Mouse (Mus musculus) cerebellum, adult 11 months (tissue): ENCODE results near the gene Rarg.

Source experiments
- DNase-seq: peaks from one replicate; pipeline ENCODE4 v3.0.0; 2022

Gene Rarg

DNA sequence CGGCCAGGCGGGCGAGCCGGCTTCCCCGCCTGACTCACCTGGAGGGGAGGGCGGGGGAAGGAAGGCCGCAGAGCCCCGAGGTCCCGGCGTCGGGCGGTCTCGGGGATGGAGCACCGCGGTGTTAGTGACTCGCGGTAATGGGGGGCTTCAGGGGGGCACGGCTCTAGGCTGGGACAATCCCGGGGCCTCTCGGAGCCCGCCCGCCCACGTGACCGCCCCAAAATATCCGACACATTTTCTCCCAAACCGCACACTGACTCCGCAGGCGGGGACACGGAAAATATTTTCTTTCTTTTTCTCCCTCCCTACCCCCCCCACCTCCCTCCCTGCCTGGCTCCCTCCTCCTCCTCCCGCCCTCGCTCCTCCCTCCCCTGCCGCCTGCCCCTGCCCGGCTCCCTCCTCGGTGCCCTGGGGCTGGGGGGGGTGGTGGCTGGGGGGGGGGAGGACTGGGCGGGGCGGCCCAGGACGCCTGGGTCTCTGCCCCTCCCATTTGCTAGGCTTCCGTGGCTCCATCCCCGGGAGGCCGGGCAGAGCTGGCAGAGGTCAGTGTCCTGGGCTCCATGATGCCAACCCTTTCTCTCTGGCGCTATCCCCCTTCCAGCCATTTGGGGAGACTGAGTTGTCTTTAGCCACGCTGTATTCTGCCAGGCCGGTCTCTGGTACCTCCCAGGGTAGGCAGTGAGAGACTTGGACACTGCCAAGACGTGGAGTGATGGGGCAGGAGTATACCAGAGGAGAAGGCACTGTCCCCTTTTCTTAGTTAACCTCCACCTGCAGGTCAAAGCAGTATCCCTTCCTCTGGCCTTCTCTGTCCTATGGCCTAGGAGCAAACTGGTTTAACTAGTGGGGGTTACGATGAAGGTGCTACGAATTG, at the start of gene Rarg:
Gene Rarg, minus strand, starts transcription at position 316 of the 874 bp plus-strand sequence.
- DNase-seq, result peak; percentile 65

GRCm38 (mm10) chr15:102302542-102302941, 45.2 kb upstream of the Rarg start:
- DNase-seq, result no peak

DNA sequence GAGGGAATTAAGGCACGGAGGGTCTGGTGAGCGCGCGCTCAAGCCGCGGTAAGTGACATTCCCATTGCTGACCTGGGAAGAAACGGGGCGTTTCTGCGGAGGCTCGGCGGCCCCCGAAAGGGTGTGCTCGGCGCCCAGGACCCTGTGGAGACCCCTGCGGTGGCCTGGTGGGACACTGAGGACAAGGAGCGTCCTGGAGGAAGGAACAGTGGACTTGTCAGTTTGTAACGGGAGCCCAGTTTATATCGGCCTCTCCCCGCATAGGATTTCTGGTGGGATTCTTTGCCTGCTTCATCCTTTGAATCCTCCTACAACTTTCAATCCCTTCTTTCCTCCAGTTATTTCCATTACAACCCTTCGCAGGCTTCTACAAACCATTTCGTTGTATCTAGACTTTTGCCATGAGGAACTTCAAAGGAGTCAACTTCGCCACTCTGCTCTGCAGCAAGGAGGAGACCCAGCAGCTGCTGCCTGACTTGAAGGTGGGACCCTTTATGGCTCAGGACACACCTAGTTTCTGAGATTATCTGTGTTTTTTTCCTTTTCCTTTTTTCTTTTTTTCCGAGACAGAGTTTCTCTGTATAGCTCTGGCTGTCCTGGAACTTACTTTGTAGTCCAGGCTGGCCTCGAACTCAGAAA, 39.2 kb upstream of the Rarg start:
- DNase-seq, result no peak

- peak; percentile 86 for DNase-seq
These were observed 38.5 kb upstream of the Rarg start, which contains the start of gene Espl1 for GRCm38 (mm10) chr15:102295633-102296367. Gene Espl1, plus strand, starts transcription at chr15:102296266.

- no peak for DNase-seq
These were observed 30.1 kb upstream of the Rarg start for GRCm38 (mm10) chr15:102287395-102287794.

- no peak for DNase-seq
These were observed 26.3 kb upstream of the Rarg start for GRCm38 (mm10) chr15:102283648-102284047.

- no peak for DNase-seq
These were observed 25.4 kb upstream of the Rarg start for GRCm38 (mm10) chr15:102282463-102283292.

DNA sequence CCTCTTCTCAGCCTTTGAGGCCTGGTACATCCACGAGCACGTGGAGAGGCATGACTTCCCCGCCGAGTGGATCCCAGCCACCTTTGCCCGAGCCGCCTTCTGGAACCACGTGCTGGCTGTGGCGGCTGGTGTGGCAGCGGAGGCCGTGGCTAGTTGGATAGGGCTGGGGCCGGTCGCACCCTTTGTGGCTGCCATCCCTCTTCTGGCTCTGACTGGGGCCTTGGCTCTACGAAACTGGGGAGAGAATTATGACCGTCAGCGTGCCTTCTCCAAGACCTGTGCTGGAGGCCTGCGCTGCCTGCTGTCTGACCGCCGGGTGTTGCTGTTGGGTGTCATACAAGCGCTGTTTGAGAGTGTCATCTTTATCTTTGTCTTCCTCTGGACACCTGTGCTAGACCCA, 23.3 kb upstream of the Rarg start:
- DNase-seq, result no peak

DNA sequence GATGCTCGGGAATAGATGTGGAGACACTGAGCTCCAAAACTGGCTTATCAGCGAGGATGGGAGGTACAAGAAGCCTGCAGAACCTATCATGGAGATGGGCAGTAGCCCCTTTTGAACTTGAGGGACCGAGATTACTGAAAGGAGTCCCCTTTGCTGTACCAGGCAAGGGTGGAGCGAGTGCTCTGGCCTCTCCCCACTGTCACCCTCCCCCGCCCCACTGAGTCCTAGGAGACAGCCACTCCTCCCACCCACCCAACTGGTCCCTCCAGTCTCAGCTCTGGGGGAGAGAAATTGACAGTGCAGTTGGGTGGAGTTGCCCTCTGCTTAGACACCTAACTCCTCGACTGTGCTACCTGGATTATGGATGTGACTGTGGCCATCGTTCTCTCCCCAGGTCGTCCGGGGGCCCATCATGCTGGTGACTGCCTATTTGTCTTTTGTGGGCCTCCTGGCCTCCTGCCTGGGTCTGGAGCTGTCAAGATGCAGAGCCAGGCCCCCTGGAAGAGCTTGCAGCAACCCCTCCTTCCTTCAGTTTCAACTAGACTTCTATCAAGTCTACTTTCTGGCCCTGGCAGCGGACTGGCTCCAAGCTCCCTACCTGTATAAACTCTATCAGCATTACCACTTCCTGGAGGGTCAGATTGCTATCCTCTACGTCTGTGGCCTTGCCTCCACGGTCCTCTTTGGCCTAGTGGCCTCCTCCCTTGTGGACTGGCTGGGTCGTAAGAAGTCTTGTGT, 22.6 kb upstream of the Rarg start:
- DNase-seq, result peak; percentile 31

DNA sequence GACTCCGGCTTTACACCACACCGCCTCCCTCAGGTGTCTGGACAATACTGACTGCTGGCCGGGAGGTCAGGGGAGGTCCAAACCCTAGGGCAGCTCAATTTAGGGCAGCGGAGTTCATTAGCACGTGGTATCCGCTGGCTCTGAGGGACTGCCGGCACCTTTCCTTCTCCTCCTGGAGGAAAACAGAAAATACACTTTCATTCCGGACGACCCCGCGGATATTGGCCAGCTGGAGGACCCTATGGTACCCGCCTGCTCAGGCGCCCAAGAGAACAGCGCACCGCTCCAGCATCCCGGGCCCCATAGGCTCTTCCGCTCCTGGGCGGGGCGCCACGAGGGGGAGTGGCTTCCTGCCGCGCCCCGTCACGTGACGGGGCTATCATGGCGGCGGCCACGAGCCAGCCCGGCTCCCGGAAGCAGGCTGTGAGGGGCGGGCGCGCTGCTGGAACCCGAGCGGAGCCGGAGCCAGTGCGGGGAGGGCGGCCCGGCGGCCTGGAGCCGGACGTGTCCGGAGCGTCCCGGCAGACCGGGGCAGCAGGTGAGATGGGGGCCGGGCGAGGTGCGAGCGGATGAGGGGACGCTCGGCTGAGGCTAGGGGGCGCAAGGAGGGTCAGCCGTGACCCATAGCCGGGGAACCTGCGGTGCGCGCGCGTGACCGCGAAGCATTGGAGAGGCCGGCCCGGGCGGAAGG, 21.9 kb upstream of the Rarg start, which contains the start of gene Mfsd5:
Gene Mfsd5, plus strand, starts transcription at position 363 of the 691 bp plus-strand sequence.
- DNase-seq, result peak; percentile 88

DNA sequence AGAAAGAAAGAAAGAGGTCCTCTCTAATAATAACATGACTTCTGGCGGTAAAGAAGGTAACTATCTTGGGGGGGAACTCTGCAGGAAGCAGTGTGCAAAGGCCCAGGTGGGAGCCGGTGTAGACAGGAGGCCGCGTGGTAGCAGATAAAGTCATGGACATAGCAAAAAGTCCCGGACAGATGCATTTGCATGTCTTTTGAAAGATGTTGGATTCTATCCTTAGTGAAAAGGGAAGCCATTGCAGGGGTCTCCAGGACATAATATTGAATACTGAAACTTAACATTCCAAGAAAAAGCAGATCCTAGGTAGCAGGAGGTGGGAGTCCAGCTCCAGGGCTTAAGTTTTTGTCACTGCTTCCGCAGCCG, 21.4 kb upstream of the Rarg start:
- DNase-seq, result no peak

DNA sequence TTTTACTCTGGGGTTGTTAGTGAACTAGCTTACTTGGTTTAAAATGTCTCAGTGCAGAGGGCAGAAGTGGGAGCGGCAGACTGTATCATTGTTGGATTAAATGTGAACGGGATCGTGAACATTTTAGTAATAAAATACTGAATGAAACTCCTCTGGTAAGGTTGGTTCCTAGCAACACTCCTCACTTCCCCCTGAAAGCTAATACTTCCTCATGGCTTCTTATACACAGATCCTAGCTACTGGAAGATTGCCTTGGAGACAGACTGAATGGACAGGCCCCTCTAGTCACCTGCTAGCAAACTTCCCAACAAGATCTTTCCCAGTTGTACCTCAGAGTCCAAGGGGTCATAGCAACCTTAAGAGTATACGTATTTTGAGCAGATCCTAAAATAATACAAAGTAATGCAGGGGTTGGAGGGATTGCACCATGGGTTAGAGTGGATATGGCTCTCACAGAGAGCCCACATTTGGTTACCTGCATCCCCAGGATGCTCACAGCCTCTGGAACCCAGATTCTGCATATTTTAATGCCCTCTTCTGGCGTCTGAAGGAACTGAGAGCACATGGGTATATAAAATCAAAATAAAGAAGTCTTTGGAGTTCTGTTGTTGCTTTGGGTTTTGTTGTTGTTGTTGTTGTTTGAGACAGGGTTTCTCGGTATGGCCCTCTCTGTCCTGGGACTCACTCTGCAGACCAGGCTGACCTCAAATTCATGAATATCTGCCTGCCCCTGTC, 16.8 kb upstream of the Rarg start:
- DNase-seq, result no peak

- no peak for DNase-seq
These were observed 14.1 kb upstream of the Rarg start for GRCm38 (mm10) chr15:102271441-102271840.

- DNase-seq, result no peak
These were observed 13.1 kb upstream of the Rarg start, which contains the start of gene Gm9918 for GRCm38 (mm10) chr15:102270274-102270960. Gene Gm9918, plus strand, starts transcription at chr15:102270563.

- DNase-seq, result no peak
These were observed 8.2 kb upstream of the Rarg start for GRCm38 (mm10) chr15:102265548-102265947.

GRCm38 (mm10) chr15:102263037-102263436, 5.7 kb upstream of the Rarg start:
- no peak for DNase-seq

DNA sequence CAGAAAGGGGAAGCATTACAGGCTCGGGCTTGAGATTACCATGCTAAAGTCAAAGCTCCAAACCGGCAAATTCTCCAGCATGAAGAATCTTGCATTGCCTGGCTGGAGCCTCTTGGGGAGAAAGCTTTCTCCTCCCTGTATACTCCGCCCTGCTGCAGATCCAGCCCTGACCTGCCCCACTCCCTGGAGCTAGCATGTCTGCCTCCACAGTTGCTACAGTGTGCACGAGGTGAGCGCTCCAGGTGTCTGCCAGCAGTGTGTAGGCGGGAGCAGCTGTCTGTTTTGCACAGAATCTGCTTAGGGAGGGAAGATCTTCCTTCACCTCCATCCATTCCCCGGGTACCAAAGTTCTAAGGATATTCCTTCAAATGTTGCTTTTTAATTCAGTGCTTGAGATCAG, 5.3 kb upstream of the Rarg start:
- no peak for DNase-seq

DNA sequence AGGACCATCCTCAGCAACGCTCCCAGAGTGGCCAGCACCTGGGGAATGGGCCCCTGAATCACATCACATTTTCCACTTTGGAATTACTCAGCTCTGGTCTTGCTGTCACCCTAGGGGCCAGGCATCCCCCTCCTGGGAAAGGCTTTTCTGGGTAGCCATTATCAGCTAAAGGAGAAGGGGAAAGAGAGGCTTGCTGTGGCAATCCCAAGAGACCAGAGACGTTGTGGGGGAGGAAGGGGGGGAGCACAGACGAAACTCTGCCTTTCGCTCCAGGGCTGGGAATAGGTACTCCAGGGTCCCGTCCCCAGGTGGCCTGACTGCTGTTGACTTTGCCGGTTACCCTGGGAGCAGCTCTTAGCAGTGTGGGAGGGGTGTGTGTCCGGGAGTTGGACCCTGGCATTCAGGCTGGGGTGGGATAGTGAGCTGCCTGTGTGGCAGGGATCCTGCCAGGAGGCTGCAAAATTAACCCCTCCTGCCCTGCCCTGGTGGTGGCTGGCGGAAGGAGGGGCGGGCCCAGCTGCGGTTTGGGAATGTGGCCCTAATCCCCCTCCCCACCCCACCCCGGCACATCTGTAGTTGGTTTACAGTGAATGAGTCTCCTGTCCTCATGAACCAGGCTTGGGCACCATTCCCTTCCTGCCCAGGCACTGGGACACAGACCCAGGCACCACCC, 1.4 kb upstream of the Rarg start:
- peak; percentile 26 for DNase-seq

- peak; percentile 46 for DNase-seq
These were observed 756 bp upstream of the Rarg start for GRCm38 (mm10) chr15:102258076-102258470.
